Mouse (Mus musculus): Measurements from ENCODE around the gene Lemd2. TPM values are rescaled to one million over a fixed set of nuclear protein-coding genes. Genes with fewer than 3 reads are reported as not detected.
"Not testable (repeated sequence)": the region's sequence is repeated elsewhere in the genome, so short reads cannot be mapped to it uniquely, and the experiment has no call there.

Lemd2 gene
- 1 to 10 TPM; 5.7 to 9.7 TPM for polyA plus RNA-seq (2017; shearing (Covaris generic))

DNA sequence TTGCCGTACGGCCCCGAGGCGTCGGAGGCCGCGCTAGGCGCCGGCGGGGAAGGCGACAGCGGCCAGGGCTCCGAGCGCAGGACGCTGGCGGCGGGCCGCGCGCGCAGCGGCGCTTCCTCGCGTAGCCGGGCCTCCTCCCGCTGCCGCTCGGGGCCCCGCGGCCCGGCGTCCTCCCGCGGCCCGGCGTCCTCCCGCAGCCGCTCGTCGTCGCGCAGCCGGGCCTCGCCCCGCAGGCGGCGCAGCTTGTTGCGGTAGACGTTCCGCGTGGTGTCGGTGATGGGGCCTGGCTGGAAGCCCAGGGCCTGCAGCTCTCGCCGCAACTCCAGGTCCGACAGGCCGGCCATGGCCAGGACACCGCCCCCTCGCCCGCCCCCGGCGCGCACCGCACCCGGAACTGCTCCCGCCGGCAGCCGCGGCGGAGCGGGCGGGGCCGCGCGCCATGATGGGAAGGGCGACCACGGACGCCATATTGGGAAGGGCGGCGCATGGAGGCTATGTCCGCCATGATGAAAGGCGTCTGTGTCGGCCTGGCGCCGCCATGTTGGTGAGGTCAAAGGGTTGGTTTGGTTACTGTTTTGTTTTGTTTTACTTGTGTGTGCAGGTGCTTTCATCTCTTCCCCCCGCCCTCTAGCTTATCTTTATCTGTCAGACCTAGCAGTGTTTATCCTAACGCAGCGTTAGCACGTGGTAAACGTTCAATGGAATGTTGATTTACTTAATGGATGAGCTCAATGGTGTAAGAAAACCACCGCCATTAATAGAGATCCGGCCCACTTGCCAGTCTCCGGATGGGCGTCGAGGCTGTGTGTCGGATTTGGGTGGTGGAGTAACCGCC is at the start of gene Lemd2:
Gene Lemd2 (minus strand): TSS at position 395 of the 835 bp plus-strand sequence.
- peak; percentile 86 for ATAC-seq

DNA sequence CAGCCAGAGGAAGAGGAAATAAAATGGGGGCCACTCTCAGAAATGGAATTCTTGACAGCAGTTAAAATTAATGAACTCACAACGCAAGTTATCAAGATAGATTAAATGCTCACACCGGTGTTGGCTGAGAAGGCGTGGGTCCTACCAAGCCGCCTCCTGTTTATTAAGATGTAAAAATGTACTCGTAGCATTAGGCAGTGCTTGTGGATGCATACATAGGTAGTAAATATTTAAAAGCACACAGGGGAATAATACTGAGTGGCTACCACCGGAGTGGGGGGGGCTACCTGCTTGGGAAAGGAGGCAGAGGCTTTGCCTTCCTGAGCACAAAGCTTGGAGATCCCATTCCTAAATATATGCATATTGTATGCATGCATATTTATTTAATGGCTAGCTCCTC is 46.9 kb upstream of the Lemd2 start:
- ATAC-seq = no peak

DNA sequence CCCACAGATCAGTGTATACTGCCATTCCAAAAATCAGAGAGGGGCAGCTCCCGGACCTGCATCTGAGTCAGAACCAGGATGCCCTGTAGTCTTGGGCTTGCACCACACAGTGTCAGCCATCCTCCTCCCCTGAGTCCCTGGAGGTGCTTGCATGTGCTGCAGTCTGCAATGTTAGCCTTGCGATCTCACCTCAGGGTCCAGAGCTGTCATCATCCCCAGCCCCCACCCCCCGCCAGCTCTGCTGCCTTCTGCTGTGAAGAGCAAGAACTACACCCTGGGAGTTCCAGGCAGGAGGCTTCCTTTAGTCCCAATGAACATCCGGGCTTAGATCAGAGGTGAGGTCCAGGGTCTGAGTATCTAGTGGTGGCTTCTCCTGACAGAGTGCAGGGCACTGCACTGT is 46.2 kb upstream of the Lemd2 start:
- ATAC-seq = no peak

DNA sequence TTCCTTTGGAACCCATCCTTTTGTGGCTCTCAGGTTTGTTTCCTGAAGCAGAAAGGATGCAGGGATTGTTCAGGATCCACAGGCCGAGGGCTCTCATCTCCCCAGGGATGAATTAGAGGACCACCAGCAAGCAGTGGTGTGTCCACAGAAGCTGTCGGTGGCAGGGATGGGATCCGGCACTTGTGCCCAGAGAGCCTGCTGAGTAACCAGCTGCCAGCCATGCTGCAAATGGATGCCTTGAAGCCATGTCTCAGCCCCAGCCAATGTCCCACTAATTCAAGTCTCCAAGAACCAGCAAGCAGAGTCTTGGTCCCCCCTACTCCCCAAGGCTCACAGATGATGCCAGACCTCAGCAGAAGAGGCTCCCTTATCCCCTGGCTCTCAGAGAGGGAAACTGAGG is 44.8 kb upstream of the Lemd2 start:
- no peak for ATAC-seq

DNA sequence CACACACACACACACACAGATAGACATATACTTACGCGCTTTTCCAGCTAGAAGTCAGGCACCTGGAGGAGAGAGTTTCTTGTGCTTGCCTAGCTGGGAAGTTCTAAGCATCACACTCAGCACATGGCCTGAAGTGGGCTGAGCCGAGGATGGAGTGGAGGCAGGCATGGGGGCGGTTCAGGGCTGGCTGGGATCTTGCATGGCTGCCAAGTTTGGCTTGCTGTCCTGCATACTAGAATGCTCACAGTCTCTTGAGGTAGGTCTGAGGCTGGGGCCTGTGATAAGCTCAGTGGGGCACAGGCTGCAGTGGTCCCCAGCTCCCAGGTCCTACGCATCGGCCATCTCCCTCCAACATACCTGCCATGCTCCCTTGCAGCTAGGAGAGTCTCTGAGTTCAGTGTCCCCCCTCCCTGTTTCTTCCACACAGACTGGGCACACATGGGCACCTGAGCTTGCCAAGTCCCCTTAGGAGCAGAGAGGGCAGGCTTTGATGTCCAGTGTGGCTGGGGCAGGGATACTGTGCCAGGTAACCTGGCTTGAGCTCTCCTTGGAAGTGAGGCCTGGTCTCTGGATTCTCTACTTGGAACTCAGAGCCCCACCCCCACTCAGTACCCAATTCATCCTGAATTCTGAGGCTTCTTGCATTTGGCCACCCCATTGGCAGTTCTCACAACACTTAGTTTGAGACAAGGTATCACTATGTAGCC is 43.6 kb upstream of the Lemd2 start:
- ATAC-seq = no peak

DNA sequence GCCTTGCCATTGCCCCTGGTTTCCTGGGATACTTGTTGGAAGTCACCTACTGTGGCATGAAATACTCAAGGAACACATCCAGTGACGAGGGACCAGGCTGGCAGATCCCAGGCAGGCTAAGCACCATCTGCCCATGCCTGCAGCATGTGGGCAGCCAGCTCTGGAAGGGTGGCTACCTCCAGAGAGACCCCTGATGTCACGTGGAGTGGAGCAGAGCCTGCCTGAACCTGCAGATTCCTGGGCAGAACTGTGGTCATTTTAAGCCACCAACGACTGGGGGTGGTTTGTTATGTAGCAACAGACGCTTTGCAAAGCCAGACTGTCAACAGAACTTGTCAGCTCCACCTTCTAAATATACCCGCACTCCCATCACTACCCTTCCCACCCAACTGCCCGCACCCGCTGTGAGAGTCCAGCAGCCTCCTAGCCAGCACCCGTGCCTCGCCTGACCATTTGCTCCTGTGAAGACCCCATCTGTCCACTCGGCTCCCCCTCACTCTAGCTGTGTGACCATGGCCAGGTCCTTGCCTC is 41.6 kb upstream of the Lemd2 start:
- ATAC-seq = no peak

DNA sequence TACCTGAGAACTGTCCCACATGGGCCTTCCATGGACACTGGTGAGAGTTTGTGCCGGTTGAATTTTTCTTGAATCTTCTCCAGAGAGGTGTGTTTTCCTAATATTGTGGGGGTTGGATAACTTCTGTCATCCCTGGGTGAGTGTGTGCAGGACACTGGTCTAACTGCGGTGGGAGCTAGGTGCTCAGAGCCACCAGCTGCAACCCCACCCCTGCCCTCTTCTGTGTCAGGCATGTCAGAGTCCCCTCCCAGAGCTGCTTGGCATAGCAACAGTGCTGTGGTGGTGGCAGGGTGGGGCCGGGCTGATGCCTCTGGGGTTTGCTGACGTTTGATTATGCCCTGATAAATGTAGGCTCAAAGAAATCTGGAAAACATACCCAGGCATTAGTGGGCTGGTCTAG is 40.6 kb upstream of the Lemd2 start:
- ATAC-seq = no peak

DNA sequence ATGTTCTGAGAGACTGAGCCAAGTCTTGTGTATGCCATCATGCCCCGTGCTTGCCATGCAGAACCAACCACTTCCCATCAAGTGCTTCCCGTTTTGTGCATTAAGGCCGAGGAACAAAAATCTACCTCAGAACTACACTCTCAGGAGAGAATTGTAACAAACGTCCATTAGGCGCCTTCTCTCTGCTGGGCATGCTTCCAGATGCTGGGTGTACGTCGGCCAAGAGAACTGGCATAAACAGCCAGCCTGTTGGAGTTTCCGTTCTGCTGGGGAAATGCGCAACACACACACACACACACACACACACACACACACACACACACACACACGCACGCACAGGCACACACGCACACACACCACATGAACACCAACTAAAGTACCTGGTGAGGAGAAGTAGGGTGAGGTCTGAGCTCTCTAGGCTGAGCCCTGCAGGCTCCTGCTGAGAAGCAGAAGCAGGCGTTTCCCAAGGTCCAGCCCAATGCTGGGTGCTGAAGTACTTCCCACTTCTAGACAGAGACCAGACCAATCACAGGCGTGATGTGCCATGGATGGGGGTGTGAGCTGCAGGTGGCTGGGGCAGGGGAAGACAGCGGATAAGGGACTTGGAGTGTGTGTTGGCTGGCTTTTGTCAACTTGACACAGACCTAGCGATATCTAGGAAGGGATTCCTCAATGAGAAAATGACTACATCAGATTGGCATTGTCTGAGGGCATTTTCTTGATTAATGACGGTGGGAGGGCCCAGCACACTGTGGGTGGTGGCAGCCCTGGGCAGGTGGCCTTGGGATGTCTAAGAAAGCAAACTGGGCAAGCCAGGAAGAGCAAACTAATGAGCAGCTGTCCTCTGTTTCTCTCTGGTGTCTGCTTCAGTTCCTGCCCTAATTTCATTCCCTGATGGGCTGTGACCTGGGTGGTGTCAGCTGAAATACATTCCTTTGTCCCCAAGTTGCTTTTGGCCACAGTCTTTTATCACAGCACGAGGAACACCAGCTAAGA is 38.2 kb upstream of the Lemd2 start:
- no peak for ATAC-seq

DNA sequence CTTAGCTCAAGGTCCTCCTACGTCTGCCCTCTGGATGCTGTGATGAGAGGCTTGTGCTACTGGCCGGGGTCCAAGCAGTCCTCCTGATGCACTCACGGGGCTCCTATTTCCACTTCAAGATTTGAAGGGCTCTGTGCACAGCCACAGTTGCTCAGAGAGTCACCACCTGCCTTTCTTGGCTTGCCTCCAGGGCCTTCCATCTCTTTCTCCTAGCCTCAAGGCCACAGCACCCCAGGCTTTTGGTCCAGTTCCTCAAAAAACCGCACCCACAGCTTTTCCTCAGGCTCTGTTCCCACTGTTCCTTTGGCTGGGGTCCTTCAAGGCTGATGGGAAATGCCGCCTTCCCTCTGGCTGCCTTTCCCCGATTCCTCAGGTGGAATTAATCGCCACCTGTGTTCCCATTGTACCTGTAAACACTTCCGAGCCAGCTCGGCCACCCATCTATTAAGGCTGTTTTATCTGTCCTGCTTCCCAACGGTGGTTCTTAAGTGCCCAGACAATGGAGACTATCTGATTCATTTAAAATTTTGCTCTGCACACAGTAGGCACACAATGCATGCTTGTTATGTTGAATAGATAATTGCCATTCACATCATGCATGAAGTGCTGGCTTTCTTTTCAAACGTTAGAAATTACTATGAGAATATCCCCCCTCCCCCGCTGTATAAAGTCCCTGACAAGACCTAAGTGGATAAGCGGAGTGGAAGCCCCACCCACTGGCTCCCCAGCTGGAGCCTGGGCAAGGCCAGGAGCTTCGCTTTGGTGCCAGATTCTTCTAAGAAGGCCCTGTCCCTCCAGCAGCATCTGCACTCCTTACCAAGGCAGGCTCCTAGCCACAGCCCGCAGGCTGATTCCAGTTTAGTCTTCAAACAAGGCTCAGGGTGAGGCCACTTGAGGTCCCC is 36.5 kb upstream of the Lemd2 start:
- no peak for ATAC-seq

DNA sequence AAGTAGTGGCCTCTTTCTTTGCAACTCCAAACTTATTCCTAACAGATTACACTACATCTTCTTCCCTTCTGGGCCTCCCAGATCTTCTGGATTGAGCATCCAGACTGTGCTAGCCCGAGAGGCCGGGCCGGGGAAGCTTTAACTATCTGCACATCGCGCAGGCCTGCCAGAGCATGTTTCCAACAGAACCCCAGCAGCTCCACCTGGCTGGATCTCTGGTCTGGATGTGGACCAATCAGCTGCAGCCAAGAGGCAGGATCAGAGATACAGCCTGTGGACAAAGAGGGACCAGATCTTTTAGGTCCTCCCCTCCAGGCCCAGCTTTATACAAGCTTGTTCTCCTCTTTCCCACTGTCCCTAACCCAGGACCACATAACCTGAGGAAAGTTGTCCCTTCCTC is 35.7 kb upstream of the Lemd2 start:
- ATAC-seq = no peak

DNA sequence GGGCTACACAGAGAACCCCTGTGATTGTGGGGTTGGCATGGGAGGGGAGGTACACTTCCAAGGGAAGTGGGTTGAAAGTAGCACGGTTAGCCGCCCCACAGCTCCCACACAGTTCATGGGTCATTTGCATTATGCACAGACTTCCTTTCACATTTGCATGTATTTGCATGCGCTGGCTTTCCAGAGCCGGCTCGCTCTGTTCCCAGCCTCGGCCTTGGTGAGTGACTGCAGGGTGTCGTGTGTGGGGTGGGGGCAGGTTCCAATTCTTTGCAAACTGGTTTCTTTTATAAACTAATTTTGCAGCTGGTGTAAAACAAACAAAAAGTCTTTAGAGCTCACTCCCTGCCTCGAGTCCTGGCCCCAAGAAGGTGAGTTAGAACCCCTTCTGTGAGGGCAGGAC is 34.4 kb upstream of the Lemd2 start:
- ATAC-seq = no peak

DNA sequence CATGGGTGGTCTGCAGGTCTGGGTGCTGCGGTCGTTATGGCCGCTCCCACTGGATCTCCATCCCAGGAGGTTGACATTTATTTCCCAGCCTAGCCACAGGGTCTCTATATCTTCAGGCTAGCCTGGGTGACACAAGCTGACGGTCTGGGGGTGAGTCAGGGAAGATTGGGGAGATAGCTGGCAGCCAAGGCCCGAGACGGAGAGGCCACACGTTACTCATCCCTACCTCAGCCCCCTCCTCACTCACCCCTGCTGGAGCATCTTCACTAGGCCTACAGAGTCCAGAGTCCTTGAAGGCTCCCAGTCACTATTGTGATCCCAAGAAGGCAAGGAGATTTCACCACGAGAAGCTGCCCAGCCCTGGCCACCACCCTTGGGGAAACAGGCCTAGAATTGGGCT is 33.5 kb upstream of the Lemd2 start:
- no peak for ATAC-seq

DNA sequence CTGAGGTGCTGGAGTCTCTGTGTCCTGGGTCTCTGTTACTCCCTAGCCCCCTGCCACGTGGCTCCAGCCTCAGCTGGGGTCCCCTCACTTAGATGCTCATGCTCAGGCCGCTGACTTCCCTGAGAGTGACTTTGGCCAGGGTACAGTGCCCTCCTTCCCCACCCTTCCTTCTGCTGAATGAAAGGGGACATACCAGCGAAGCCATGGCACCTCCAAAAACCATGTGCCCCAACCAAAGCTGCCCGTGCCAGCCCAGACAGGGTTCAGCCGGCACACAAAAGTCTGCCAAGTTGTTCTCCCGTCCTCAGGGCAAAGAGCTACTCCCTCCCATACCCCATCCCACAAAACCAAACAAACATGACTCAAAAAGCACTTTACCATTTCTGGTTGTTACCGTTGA is 29.0 kb upstream of the Lemd2 start:
- ATAC-seq = no peak

DNA sequence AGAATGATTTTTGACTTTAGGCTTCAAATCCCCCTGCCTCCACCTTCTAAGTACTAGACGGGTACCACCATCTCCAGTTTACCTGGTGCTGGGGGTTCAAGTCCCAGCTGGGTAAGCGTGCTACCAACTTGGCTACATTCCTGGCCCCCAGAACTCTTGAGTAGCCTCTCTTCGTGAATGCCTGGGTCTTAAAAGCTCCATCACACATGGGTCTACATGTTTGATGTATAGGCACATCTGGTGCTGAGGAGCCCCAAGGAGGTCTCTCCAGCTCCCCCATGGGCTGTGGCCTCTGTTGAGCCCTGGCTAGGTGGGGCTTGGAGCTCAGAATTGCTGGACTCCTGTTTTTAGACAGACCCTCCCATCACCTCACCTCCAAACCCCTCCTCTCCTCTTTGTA is 27.9 kb upstream of the Lemd2 start:
- no peak for ATAC-seq

DNA sequence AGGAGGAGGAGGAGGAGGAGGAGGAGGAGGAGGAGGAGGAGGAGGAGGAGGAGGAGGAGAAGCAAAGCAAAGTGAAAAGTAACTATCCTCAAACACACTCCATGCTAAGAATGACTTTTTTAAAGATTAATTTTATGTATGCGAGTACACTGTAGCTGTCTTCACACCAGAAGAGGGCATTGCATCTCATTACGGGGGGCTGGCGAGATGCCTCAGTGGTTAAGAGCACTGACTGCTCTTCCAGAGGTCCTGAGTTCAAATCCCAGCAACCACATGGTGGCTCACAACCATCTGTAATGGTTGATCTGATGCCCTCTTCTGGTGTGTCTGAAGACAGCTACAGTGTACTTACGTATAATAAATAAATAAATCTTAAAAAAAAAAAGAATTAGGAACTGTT is 27.3 kb upstream of the Lemd2 start:
- not testable (repeated sequence) for ATAC-seq

DNA sequence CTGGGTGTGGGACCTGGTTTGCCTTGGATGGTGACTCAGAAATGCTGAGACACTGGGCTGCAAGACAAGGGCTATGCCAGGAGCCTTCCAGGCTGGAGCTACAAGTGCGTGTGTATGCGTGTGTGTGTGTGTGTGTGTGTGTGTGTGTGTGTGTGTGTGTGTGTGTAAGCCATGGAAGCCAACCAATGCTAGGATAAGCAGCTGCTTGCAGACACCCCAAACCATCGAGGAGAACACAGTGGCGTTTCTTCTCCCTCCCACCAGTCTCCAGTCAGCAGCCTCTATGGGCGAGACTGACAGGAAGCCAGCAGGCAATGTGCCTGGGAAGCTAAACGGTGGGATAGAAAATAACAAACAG is 26.9 kb upstream of the Lemd2 start:
- ATAC-seq = no peak

DNA sequence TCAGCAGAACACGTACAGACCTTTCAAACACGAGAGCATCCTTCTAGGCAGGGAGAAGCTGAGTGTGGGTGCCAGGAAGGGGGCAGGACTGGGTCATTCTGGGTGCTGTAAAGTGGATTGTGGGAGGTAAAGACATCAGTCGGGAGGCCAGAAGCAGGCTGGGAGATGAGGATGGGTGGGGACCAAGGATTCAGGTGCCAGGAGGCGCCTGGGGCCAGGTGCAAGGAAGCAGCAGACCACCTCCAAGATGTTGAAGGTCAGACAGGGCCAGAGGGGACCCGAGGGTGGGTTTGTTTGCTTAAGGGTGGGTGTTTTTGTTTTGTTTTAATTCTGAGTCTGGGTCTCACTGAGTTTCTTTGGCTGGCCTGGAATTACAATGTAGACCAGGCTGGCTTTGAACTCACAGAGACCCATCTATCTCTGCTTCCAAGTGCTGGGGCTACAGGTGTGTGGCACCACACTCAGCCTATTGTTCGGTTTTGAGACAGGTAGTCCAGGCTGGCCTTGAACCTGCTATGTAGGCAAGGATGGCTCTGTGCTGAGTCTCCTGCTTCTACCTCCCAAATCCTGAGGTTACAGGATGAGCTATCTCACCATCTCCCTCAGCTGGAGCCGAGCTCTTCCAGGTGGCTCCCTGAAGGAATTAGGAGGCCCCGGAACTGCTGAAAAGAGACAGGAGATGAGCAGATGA is 26.3 kb upstream of the Lemd2 start:
- no peak for ATAC-seq

DNA sequence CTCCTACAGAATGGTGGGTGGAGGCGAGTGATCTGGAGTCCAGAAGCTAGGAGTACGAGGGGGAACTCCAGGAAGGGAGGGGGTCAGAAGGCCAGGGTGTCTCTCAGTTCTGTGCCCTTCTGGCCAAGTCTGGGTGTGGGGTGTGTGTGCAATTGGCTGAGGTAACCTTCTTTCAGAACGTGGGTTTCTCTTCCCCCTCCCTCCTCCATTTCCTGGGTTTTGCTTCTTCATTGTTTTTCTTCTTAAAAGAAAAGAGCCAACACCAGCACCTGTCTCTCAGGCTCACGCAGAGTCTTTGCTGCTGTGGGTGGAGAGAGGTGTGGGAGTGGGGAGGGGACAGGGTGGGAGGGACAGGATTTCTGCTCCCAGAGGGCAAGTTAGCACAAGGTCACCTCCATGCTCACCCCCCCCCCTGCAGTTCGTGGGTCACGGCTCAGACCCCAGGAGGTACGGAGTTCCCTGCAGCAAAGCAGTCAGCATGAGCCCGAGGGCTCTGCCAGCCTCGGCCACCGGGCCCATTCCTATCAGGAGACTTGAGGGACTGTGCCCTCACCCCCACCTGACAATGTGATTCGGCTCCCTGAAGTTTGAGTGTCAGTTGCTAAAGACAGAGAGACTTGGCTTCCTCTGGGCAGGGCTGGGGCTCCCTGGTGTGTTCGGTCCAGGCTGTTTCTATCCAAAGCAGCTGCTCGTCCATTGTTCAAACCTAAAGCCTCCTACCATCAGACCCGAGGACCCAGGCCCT is 25.6 kb upstream of the Lemd2 start:
- ATAC-seq = no peak

DNA sequence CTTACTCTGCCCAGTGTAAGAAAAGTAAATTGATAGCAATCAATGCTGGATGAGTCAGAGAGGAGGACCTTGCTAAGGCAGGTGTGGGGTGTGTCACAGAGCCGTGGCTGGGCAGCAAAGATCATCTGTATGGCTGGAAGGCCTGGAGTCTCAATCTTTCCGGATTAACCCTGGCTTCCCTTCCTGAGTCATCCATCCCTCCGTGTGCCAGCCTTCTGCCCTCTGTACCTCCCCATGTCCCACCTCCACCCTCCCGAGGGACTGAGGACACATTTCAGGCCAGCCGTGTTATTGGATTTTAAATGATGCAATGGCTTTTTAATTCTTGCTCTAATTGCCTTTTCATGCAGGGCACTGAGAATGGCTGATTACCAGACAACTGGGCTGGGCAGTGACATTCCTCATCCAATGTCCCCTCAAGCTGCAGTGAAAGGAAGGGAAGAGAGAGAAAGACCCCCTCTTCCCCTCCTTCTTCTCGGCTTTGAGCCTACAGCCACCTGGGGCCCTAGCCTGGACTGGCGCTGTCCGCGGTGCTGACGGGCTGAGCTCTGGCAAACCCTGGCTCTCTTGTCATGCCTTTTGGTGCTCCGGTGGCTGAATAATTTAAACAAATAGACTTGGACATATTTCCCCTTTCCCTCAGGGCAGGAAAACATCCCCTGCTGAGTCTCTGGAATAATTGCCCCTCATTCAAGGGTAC is 24.1 kb upstream of the Lemd2 start:
- ATAC-seq = no peak

DNA sequence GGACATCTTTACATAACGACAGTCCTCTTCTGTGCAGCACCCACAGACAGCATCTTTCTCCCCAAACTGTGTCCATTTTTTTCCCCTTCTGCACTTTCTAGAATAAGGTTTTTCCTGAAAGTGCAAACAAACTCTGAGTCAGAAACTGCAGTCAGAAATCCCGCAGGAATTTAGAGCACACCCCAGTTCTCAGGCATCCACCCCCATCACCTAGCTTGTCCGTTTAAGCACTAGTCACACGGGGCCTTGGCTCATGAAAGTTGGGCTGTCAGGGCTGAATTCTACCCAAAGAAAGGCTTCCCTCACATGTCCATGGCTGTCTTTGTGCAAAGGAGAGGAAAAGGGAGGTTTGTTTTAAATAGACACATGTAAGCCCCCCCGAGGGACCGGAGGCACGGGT is 23.0 kb upstream of the Lemd2 start:
- ATAC-seq = no peak
